Mouse (Mus musculus) G1E (cell line): ENCODE measurements around the gene Hivep3.

ENCODE experiments used
- CTCF ChIP-seq: IDR thresholded peaks from 2 replicates; pipeline ENCODE4 v1.5.1; 2012; ENCODE audit warnings: low read depth, low read length, inconsistent platforms, mixed read lengths
- GATA1 ChIP-seq: IDR thresholded peaks from 2 replicates; pipeline ENCODE4 v1.6.1; 2012; ENCODE audit warnings: borderline replicate concordance, low read length, inconsistent platforms, mixed read lengths
- POLR2AphosphoS5 ChIP-seq: IDR thresholded peaks from 2 replicates; pipeline ENCODE4 v1.6.1; 2012; ENCODE audit warnings: low read depth, low read length, inconsistent platforms; ENCODE audit not compliant: insufficient replicate concordance
- TAL1 ChIP-seq: conservative IDR thresholded peaks from 2 replicates; pipeline ENCODE4 v1.6.1; 2012; ENCODE audit warnings: low read depth, low read length, inconsistent platforms, mixed read lengths

GRCm38 (mm10) chr4:120029937-120030336 is 296.4 kb downstream of the Hivep3 start:
- no peak for TF ChIP-seq TAL1
- TF ChIP-seq CTCF, result no peak
- TF ChIP-seq GATA1, result no peak
- no peak for TF ChIP-seq POLR2AphosphoS5
